Mouse (Mus musculus) embryonic facial prominence, embryonic 11.5 days (tissue): Measurements from ENCODE around the gene Dapp1. TPM values are rescaled to one million over a fixed set of nuclear protein-coding genes. Genes with fewer than 3 reads are reported as not detected.
"Not testable (repeated sequence)": the region's sequence is repeated elsewhere in the genome, so short reads cannot be mapped to it uniquely, and the experiment has no call there.

Experiments used
- ATAC-seq: fragments of 200-750 bp; cut with Nextera tagmentation; replicated peaks from 2 replicates; pipeline ENCODE4 v1.8.0; 2017; ENCODE audit warnings: low read depth; ENCODE audit not compliant: insufficient number of reproducible peaks, low FRiP score, low TSS enrichment
- DNase-seq: peaks from one replicate; pipeline ENCODE4 v3.0.0-alpha.2; 2015; ENCODE audit warnings: low spot score
- H3K27ac ChIP-seq: fragments of 300-500 bp; sonication (generic); replicated peaks from 2 replicates; pipeline ENCODE4 v1.5.1; 2014; ENCODE audit warnings: mild to moderate bottlenecking, low read depth, low read length, control low read depth
- H3K27me3 ChIP-seq: fragments of 300-500 bp; sonication (generic); 2 replicates; pipeline ENCODE4 v1.6.1; 2014; ENCODE audit warnings: mild to moderate bottlenecking, low read length, moderate library complexity, mixed read lengths; ENCODE audit not compliant: control insufficient read depth, insufficient read depth
- H3K36me3 ChIP-seq: fragments of 300-500 bp; sonication (generic); replicated peaks from 2 replicates; pipeline ENCODE4 v1.6.1; 2014; ENCODE audit warnings: low read depth, mild to moderate bottlenecking, low read length, moderate library complexity, mixed read lengths; ENCODE audit not compliant: control insufficient read depth, insufficient read depth
- H3K4me1 ChIP-seq: fragments of 300-500 bp; sonication (generic); 2 replicates; pipeline ENCODE4 v1.6.1; 2014; ENCODE audit warnings: low read length, mixed read lengths; ENCODE audit not compliant: control insufficient read depth, insufficient read depth
- H3K4me2 ChIP-seq: fragments of 300-500 bp; sonication (generic); 2 replicates; pipeline ENCODE4 v1.6.1; 2014; ENCODE audit warnings: low read depth, mild to moderate bottlenecking, control low read depth, low read length, moderate library complexity
- H3K4me3 ChIP-seq: fragments of 300-500 bp; sonication (generic); 2 replicates; pipeline ENCODE4 v1.5.1; 2014; ENCODE audit warnings: low read depth, low read length, control low read depth
- H3K9ac ChIP-seq: fragments of 300-500 bp; sonication (generic); replicated peaks from 2 replicates; pipeline ENCODE4 v1.6.1; 2014; ENCODE audit warnings: mild to moderate bottlenecking, control low read depth, low read length
- H3K9me3 ChIP-seq: fragments of 300-500 bp; sonication (generic); replicated peaks from 2 replicates; pipeline ENCODE4 v1.6.1; 2016; ENCODE audit warnings: mild to moderate bottlenecking, low read length, inconsistent platforms, mixed read lengths; ENCODE audit not compliant: control insufficient read depth
- WGBS: fragments of 180-500 bp; shearing (Covaris S2); extraction: QIAGEN DNeasy Blood & Tissue Kit; methylation state at CpG from one replicate; pipeline ENCODE4 v1.1.7; 2014; 5-methylcytosine and 5-hydroxymethylcytosine counted together
- polyA plus RNA-seq: library from polyadenylated mRNA; unstranded; fragments of >200 nt; fragmentation: Nextera tagmentation; extraction: Ambion mirVana; gene quantifications from 2 replicates; pipeline ENCODE4 v1.2.1, GENCODE M21; 2014

The Dapp1 gene
- polyA plus RNA-seq, 1 experiment from 2014 or later, result 4.6 TPM

GRCm38 (mm10) chr3:137972989-137973388 lies 8.4 kb downstream of the Dapp1 start:
- no peak overlapping the region for H3K9ac ChIP-seq
- H3K4me3 ChIP-seq, result no peak overlapping the region
- no peak; the same call in 1 of the 2 replicates for ATAC-seq
- 94% methylated on average over 7 of the region's 7 CpGs for WGBS
- no peak overlapping the region for H3K4me2 ChIP-seq
- no peaks in the 10 kb centered on the region for H3K4me1 ChIP-seq
- H3K27me3 ChIP-seq, result no peaks in the 10 kb centered on the region
- no peak for DNase-seq
- H3K9me3 ChIP-seq, result no peaks in the 10 kb centered on the region
- no peak overlapping the region for H3K27ac ChIP-seq
- H3K36me3 ChIP-seq, result no peaks in the 10 kb centered on the region

GRCm38 (mm10) chr3:137972224-137972623 lies 9.1 kb downstream of the Dapp1 start:
- Histone ChIP-seq H3K27ac (no peak overlapping the region), H3K4me2 (no peak overlapping the region), H3K4me3 (no peak overlapping the region), H3K36me3 (no peaks in the 10 kb centered on the region), H3K9me3 (no peaks in the 10 kb centered on the region), H3K9ac (no peak overlapping the region), H3K4me1 (no peaks in the 10 kb centered on the region), H3K27me3 (no peaks in the 10 kb centered on the region)
- 86% methylated on average over 5 of the region's 5 CpGs for WGBS
- ATAC-seq, result no peak
- no peak for DNase-seq

DNA sequence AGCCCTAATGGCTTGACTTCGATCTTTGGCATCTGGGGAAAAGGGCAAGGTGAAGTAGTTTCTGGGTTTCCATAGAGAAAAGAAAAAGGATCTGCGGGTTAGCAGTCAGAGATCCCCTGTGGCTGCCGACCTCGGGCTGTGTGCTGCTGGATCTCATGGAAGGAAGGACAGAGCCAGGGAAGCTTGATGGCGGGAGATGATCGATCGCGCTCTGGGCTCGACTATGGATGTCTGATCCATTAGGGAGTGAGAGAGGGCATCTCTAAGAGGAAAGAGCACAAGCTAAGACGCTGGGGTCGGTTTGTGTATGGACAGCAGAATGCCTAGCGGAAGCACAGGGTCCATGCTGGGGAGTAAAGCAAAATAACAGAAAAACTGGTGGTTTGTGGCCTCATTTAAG lies 11.4 kb downstream of the Dapp1 start:
- no peaks in the 10 kb centered on the region for H3K4me1 ChIP-seq
- H3K36me3 ChIP-seq, result no peaks in the 10 kb centered on the region
- WGBS, result 38% methylated on average over 12 of the region's 12 CpGs
- peak; percentile 61 for DNase-seq
- ATAC-seq, result no peak
- no peak overlapping the region for H3K4me3 ChIP-seq
- H3K27me3 ChIP-seq, result no peaks in the 10 kb centered on the region
- no peak overlapping the region for H3K4me2 ChIP-seq
- H3K9ac ChIP-seq, result no peak overlapping the region
- no peaks in the 10 kb centered on the region for H3K9me3 ChIP-seq
- no peak overlapping the region for H3K27ac ChIP-seq

- Histone ChIP-seq H3K27ac (no peak overlapping the region), H3K4me1 (no peaks in the 10 kb centered on the region), H3K9ac (no peak overlapping the region), H3K4me3 (no peak overlapping the region), H3K9me3 (no peaks in the 10 kb centered on the region), H3K27me3 (no peaks in the 10 kb centered on the region), H3K4me2 (no peak overlapping the region), H3K36me3 (no peaks in the 10 kb centered on the region)
- ATAC-seq, result no peak
- no peak for DNase-seq
- WGBS, result 86% methylated on average over 9 of the region's 9 CpGs
Observed at GRCm38 (mm10) chr3:137968820-137969486, 12.4 kb downstream of the Dapp1 start.

DNA sequence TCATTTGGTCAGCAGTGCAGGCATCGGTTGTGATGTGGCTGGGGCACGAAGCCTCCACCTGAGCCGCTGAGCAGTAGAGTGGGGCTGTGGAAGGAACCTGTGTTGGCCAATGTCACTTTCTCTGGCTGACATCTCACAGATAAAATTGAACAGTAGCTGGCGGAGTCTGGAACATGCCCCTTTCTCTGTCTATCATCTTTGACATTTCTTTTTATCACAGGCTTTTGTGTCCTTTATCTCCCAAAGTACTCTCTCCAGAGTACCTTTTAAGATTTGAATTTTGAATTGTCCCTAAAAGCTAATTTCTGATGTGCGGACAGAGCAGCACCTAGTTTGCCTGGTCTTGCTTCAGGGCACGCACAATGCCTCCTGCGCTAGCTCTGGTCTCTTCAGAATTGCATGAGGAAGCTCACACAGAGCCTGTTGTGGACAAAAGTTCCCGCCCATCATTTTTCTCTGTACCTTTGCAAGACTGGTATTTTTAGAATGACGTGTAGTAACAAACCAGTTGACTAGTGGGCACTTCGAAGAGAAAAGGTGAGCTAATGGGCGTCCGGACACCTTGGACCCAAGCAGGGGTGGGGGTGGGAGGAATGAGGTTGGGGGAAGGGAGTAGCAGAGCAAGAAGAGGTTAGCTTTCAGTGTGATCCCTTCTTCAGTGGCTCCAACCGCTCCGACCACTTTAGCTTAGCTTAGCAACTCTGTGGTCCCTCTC lies 13.1 kb downstream of the Dapp1 start:
- 91% methylated on average over 14 of the region's 14 CpGs for WGBS
- H3K36me3 ChIP-seq, result no peaks in the 10 kb centered on the region
- no peak overlapping the region for H3K4me3 ChIP-seq
- no peak overlapping the region for H3K27ac ChIP-seq
- DNase-seq (no peak), ATAC-seq (no peak)
- no peaks in the 10 kb centered on the region for H3K9me3 ChIP-seq
- H3K4me2 ChIP-seq, result no peak overlapping the region
- H3K27me3 ChIP-seq, result no peaks in the 10 kb centered on the region
- no peaks in the 10 kb centered on the region for H3K4me1 ChIP-seq
- no peak overlapping the region for H3K9ac ChIP-seq

DNA sequence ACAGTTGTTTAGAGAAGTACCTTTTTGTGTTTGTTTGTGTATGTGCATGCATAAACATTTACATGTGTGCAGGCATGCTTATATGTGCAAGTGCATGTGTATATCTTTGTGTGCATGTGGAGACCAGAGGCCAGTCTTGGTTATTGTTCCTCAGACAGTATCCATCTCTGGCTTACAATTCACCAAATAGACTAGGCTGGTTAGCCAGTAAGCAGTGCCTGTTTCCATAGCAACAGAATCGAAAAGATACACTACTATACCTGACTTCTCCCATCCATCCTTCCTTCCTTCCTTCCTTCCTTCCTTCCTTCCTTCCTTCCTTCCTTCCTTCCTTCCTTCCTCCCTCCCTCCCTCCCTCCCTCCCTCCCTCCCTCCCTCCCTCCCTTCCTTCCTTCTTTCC lies 17.3 kb downstream of the Dapp1 start:
- H3K4me2 ChIP-seq, H3K4me1 ChIP-seq, ATAC-seq, H3K36me3 ChIP-seq, H3K4me3 ChIP-seq, H3K27me3 ChIP-seq, H3K9ac ChIP-seq, H3K9me3 ChIP-seq, DNase-seq, H3K27ac ChIP-seq: not testable (repeated sequence)
- 75% methylated on average over 1 of the region's 1 CpGs for WGBS

DNA sequence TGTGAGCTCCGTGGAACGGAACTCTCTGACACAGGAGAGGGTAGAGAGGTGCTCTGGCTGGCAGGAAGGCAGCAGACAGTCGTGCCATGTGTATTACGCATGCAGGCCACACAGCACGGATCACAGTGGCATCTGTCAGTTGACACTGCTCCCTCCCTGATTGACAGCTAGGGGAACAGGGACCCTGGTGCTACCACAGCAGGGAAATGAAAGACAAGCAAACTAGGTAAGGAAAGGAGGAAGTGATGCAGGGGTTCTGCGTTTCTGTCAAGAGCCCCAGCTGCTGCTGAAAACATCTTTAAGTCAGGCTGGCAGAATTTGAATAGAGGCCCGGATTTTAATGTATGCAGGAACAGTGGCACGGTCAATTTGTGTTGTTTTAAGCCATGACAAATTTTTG lies 17.8 kb downstream of the Dapp1 start:
- Histone ChIP-seq H3K4me1 (no peaks in the 10 kb centered on the region), H3K36me3 (no peaks in the 10 kb centered on the region), H3K27me3 (no peaks in the 10 kb centered on the region), H3K9me3 (no peaks in the 10 kb centered on the region), H3K4me2 (no peak overlapping the region), H3K9ac (no peak overlapping the region), H3K4me3 (no peak overlapping the region), H3K27ac (no peak overlapping the region)
- DNase-seq (no peak), ATAC-seq (no peak)
- 73% methylated on average over 8 of the region's 8 CpGs for WGBS

- no peaks in the 10 kb centered on the region for H3K9me3 ChIP-seq
- no peak overlapping the region for H3K27ac ChIP-seq
- H3K4me2 ChIP-seq, result no peak overlapping the region
- H3K27me3 ChIP-seq, result no peaks in the 10 kb centered on the region
- DNase-seq (no peak), ATAC-seq (no peak)
- no peak overlapping the region for H3K9ac ChIP-seq
- no peaks in the 10 kb centered on the region for H3K4me1 ChIP-seq
- no peak overlapping the region for H3K4me3 ChIP-seq
- WGBS, result 69% methylated on average over 8 of the region's 8 CpGs
- H3K36me3 ChIP-seq, result no peaks in the 10 kb centered on the region
Observed at GRCm38 (mm10) chr3:137961736-137962385, 19.5 kb downstream of the Dapp1 start.
